Mouse (Mus musculus): ENCODE results near the gene Acer3. TPM values are rescaled to one million over a fixed set of nuclear protein-coding genes. Genes with fewer than 3 reads are reported as not detected.
"Not testable (repeated sequence)": the region's sequence is repeated elsewhere in the genome, so short reads cannot be mapped to it uniquely, and the experiment has no call there.

The Acer3 gene
- total and polyA plus RNA-seq, 3 experiments, result 17.2 to 41.7 TPM; not detected in 1

- TF ChIP-seq CHD2 (IDR thresholded peaks at IDR 0.05; ENCODE audit: low read length), result no peak
These were observed 31.4 kb downstream of the Acer3 start (continued) for GRCm38 (mm10) chr7:98289585-98289984.

DNA sequence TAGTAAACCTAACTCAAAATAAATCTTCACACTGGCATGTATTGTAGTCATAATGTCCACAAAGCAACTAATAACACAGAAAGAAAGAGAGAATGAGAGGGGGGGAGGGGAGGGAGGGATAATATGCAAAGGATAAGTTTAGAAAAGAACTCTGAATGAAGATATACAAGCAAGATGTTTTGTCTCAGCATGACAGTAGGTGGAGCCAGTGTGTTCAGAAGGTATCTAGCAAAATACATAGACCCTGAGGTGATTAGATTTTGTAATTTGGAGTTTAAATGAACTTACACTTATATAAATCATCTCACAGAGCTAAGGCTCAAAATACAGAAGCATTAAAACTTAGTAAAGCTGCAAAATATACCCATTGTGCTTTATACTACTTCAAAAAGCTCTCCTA is 44.7 kb downstream of the Acer3 start:
- TF ChIP-seq TCF12 (IDR thresholded peaks at IDR 0.05; ENCODE audit: low read depth, low read length), result no peak
- peak in 1 of 3 experiments; percentile 49; a peak in 2 of 6 replicates for TF ChIP-seq CTCF (IDR thresholded peaks at IDR 0.05 in 2 of 3, conservative IDR thresholded peaks at IDR 0.05 in 1 of 3; ENCODE audit: control insufficient read depth in 1 of 3, insufficient read depth in 1 of 3, low read depth in 2 of 3, low read length in 3 of 3, poor library complexity in 1 of 3, severe bottlenecking in 1 of 3)
- TF ChIP-seq SMC3 (IDR thresholded peaks at IDR 0.05; ENCODE audit: low read depth, low read length), result peak; percentile 42
- peak; percentile 23 for TF ChIP-seq RAD21 (IDR thresholded peaks at IDR 0.05; ENCODE audit: low read depth, low read length)
- DNase-seq (ENCODE audit: low read depth, low spot score), result peak; percentile 44
- no peaks in the 10 kb centered on the region for H3K4me1 ChIP-seq (ENCODE audit: control insufficient read depth in 1 of 2, insufficient read depth in 2 of 2, low read length in 2 of 2)

GRCm38 (mm10) chr7:98268166-98268565 is 52.8 kb downstream of the Acer3 start:
- H3K9ac ChIP-seq (ENCODE audit: control insufficient read depth, low read depth, low read length, poor library complexity, severe bottlenecking); H3K27ac ChIP-seq (ENCODE audit: control insufficient read depth, low read depth, low read length); H3K4me1 ChIP-seq (ENCODE audit: control insufficient read depth in 1 of 2, insufficient read depth in 2 of 2, low read length in 2 of 2); H3K27me3 ChIP-seq (ENCODE audit: control insufficient read depth in 1 of 2, insufficient read depth in 2 of 2, low read length in 2 of 2); DNase-seq (ENCODE audit: low read depth, low spot score); H3K4me3 ChIP-seq (ENCODE audit: control insufficient read depth in 1 of 2, insufficient read depth in 1 of 2, low read depth in 2 of 2, low read length in 2 of 2); H3K9me3 ChIP-seq (replicated peaks; ENCODE audit: insufficient read depth, low read length); H3K79me2 ChIP-seq (ENCODE audit: control insufficient read depth, insufficient read depth, low read length, poor library complexity): not testable (repeated sequence)
- H3K36me3 ChIP-seq (ENCODE audit: control insufficient read depth in 1 of 2, insufficient read depth in 2 of 2, low read length in 2 of 2), result peaks cover 0 to 13% of the 10 kb centered on the region in 2 experiments; a peak in 2 of 4 replicates

More for the DNA sequence above, 44.7 kb downstream of the Acer3 start:
- H3K9ac ChIP-seq (ENCODE audit: control insufficient read depth, low read depth, low read length, poor library complexity, severe bottlenecking), result no peak overlapping the region
- H3K79me2 ChIP-seq (ENCODE audit: control insufficient read depth, insufficient read depth, low read length, poor library complexity), result no peaks in the 10 kb centered on the region; the same call in 1 of the 2 replicates
- no peak overlapping the region for H3K4me3 ChIP-seq (ENCODE audit: control insufficient read depth in 1 of 2, insufficient read depth in 1 of 2, low read depth in 2 of 2, low read length in 2 of 2)
- no peaks in the 10 kb centered on the region for H3K9me3 ChIP-seq (replicated peaks; ENCODE audit: insufficient read depth, low read length)
- H3K36me3 ChIP-seq (ENCODE audit: control insufficient read depth in 1 of 2, insufficient read depth in 2 of 2, low read length in 2 of 2), result peaks cover 0 to 1% of the 10 kb centered on the region in 2 experiments; a peak in 1 of 4 replicates
- H3K27ac ChIP-seq (ENCODE audit: control insufficient read depth, low read depth, low read length), result no peak overlapping the region
- H3K27me3 ChIP-seq (ENCODE audit: control insufficient read depth in 1 of 2, insufficient read depth in 2 of 2, low read length in 2 of 2), result no peaks in the 10 kb centered on the region

- TF ChIP-seq NRF1 (IDR thresholded peaks at IDR 0.05; ENCODE audit: insufficient read depth, low read depth, low read length, poor library complexity, severe bottlenecking) (no peak), GABPA (IDR thresholded peaks at IDR 0.05; ENCODE audit: low read depth, low read length) (no peak), KAT2A (conservative IDR thresholded peaks at IDR 0.05; ENCODE audit: low read depth, low read length) (no peak), ZKSCAN1 (IDR thresholded peaks at IDR 0.05; ENCODE audit: low read depth, low read length) (no peak), ZMIZ1 (IDR thresholded peaks at IDR 0.05; ENCODE audit: low read depth, low read length) (no peak), POLR2AphosphoS5 (IDR thresholded peaks at IDR 0.05; ENCODE audit: borderline replicate concordance, low read depth, low read length) (no peak), CHD1 (IDR thresholded peaks at IDR 0.05; ENCODE audit: low read depth, low read length) (no peak), MXI1 (IDR thresholded peaks at IDR 0.05; ENCODE audit: low read depth, low read length) (no peak), MAFK (IDR thresholded peaks at IDR 0.05; ENCODE audit: borderline replicate concordance, low read depth, low read length) (no peak), TAL1 (IDR thresholded peaks at IDR 0.05; ENCODE audit: low read length) (no peak), HCFC1 (IDR thresholded peaks at IDR 0.05; ENCODE audit: low read depth, low read length) (no peak), ETS1 (IDR thresholded peaks at IDR 0.05; ENCODE audit: low read depth, low read length) (no peak), SIN3A (IDR thresholded peaks at IDR 0.05; ENCODE audit: low read length) (no peak)
These were observed 68.5 kb downstream of the Acer3 start for GRCm38 (mm10) chr7:98252520-98252919.

More at GRCm38 (mm10) chr7:98252520-98252919, 68.5 kb downstream of the Acer3 start:
- Histone ChIP-seq H3K79me2 (ENCODE audit: control insufficient read depth, insufficient read depth, low read length, poor library complexity) (no peaks in the 10 kb centered on the region), H3K4me3 (ENCODE audit: control insufficient read depth in 1 of 2, insufficient read depth in 1 of 2, low read depth in 2 of 2, low read length in 2 of 2) (no peak overlapping the region), H3K27me3 (ENCODE audit: control insufficient read depth in 1 of 2, insufficient read depth in 2 of 2, low read length in 2 of 2) (no peaks in the 10 kb centered on the region), H3K27ac (ENCODE audit: control insufficient read depth, low read depth, low read length) (no peak overlapping the region), H3K9me3 (replicated peaks; ENCODE audit: insufficient read depth, low read length) (no peaks in the 10 kb centered on the region), H3K4me1 (ENCODE audit: control insufficient read depth in 1 of 2, insufficient read depth in 2 of 2, low read length in 2 of 2) (no peaks in the 10 kb centered on the region), H3K9ac (ENCODE audit: control insufficient read depth, low read depth, low read length, poor library complexity, severe bottlenecking) (no peak overlapping the region), H3K36me3 (ENCODE audit: control insufficient read depth in 1 of 2, insufficient read depth in 2 of 2, low read length in 2 of 2) (peaks cover 0 to 22% of the 10 kb centered on the region in 2 experiments; a peak in 3 of 4 replicates)
- no peak for DNase-seq (ENCODE audit: low read depth, low spot score)

Data from MEL (cell line).